ENCODE assay signal across 18 mouse cellular contexts in genomic region chr14:32709861-32710260, GRCm38 (mm10). TPM values are rescaled to one million over a fixed set of nuclear protein-coding genes. Genes with fewer than 3 reads are reported as not detected.
"Had no signal": no experiment of that assay in that cellular context is flagged by ENCODE, and none has a peak within 500 bp of the region (broad histone marks: within the 10 kb centered on the region; RNA-seq: fewer than 3 reads in every experiment).

No protein-coding gene starts in this region.

- H3K4me1 ChIP-seq: neural tube, embryonic 12.5 days; neural tube, embryonic 13.5 days; neural tube, embryonic 15.5 days; stomach, embryonic 15.5 days had no signal

- H3K27me3 ChIP-seq: neural tube, embryonic 12.5 days; neural tube, embryonic 15.5 days; stomach, embryonic 15.5 days had no signal

- H3K9me3 ChIP-seq: neural tube, embryonic 12.5 days; neural tube, embryonic 13.5 days; neural tube, embryonic 15.5 days; stomach, embryonic 15.5 days had no signal

- H3K36me3 ChIP-seq: neural tube, embryonic 12.5 days; neural tube, embryonic 13.5 days; neural tube, embryonic 15.5 days; stomach, embryonic 15.5 days had no signal

- H3K4me2 ChIP-seq: neural tube, embryonic 12.5 days; neural tube, embryonic 13.5 days; neural tube, embryonic 15.5 days; stomach, embryonic 15.5 days had no signal

- H3K9ac ChIP-seq: neural tube, embryonic 12.5 days; neural tube, embryonic 13.5 days; neural tube, embryonic 15.5 days; stomach, embryonic 15.5 days had no signal

- H3K4me3 ChIP-seq: neural tube, embryonic 12.5 days; neural tube, embryonic 13.5 days; neural tube, embryonic 15.5 days; stomach, embryonic 15.5 days had no signal

- DNase-seq: retina, postnatal 1 day; right cerebral cortex, adult 18-20 months; right cerebral cortex, postnatal 14 days; right cerebral cortex, postnatal 25 days; right cerebral cortex, postnatal 4 days; spleen, adult 18-20 months; thymus, adult 18-20 months; thymus, adult 2 months; thymus, postnatal 14 days; thymus, postnatal 25 days; thymus, postnatal 36 days; thymus, postnatal 4 days had no signal

- H3K27ac ChIP-seq: neural tube, embryonic 12.5 days; neural tube, embryonic 13.5 days; neural tube, embryonic 15.5 days; stomach, embryonic 15.5 days; stomach, postnatal 0 days had no signal

RNA-seq across cellular contexts. Expression of gene 3425401B19Rik, which starts 24.8 kb away (rescaled TPM):
- polyA plus RNA-seq: thymus, postnatal 0 days had no signal
